Mouse (Mus musculus): ENCODE data around the gene Lgals12. TPM values are rescaled to one million over a fixed set of nuclear protein-coding genes. Genes with fewer than 3 reads are reported as not detected.
A peak's percentile ranks its signal among the peaks of the same experiment; 100 is the strongest.

The Lgals12 gene
- polyA plus RNA-seq, 1 experiment: 93.6 TPM

DNA sequence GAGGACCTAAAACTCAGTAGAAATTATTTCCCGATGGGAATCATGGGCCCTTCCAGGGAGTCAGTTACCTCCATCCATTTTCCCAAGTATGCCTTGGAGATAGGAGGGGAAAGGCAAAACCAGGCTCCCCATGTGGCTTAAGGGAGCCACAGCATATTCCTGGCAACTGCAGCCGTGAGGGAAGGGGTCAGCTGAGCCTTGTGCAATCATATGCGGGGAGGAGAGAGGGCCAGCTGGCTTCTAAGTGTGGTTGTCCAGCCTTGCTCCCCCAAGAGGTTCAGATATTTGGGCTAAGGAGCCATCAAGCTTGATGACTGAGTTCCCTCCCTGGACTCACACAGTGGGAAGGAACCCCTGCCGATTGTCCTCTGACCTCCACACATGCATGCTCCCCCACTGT, 5.4 kb downstream of the Lgals12 start:
- H3K4me3 ChIP-seq (ENCODE audit: insufficient read depth, low read depth, low read length): no peak overlapping the region
- peaks cover 26% of the 10 kb centered on the region for H3K4me1 ChIP-seq (ENCODE audit: control insufficient read depth, insufficient read depth, insufficient read length, low read length)

DNA sequence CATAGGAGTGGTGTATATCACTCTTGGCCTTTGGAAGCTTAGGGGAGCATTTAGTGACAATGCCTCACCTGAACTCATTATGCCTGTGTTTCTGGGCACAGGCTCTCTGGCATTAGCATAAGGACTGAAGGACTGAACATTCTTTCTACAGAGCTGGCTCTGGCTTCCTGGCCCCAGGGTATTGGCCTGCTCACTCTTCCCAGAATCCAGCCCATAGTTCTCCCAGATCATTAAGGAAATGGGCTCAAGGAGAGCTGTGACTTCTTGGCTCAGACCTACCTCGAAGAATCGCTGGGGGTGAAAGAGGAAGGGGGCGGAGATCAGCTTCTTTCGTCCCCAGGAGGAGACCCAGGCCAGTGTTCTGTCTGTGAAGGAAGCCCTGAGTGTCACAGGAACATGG, 8.5 kb downstream of the Lgals12 start:
- H3K4me1 ChIP-seq (ENCODE audit: control insufficient read depth, insufficient read depth, insufficient read length, low read length): peaks cover 20% of the 10 kb centered on the region

More for the DNA sequence above, 5.4 kb downstream of the Lgals12 start:
- peak overlapping the region; percentile 60 for H3K27ac ChIP-seq (replicated peaks; ENCODE audit: low read depth, low read length)

DNA sequence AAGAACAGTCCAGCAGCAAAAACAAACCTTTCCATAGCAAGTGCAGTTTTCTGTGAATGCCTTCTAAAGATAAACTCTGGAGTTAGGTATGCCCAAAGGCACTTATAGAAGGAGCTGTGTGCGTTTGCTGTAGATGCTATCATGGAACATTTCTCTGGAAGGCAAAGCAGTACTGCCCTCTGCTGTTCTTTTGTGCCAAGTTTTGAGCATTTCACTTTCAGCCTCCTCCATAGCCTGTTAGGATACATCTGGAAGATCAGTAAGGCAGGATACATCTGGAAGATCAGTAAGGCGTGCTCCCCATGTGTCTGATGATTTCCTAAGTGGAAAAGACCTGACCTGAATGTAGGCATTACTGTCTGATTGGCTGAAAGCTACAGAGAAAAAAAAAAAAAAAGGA, 11.5 kb downstream of the Lgals12 start:
- peaks cover 14% of the 10 kb centered on the region for H3K4me1 ChIP-seq (ENCODE audit: control insufficient read depth, insufficient read depth, insufficient read length, low read length)
- no peak overlapping the region for H3K27ac ChIP-seq (replicated peaks; ENCODE audit: low read depth, low read length)
- H3K4me3 ChIP-seq (ENCODE audit: insufficient read depth, low read depth, low read length): no peak overlapping the region

More for the DNA sequence above, 8.5 kb downstream of the Lgals12 start:
- peak overlapping the region; percentile 81 for H3K27ac ChIP-seq (replicated peaks; ENCODE audit: low read depth, low read length)
- no peak overlapping the region for H3K4me3 ChIP-seq (ENCODE audit: insufficient read depth, low read depth, low read length)

DNA sequence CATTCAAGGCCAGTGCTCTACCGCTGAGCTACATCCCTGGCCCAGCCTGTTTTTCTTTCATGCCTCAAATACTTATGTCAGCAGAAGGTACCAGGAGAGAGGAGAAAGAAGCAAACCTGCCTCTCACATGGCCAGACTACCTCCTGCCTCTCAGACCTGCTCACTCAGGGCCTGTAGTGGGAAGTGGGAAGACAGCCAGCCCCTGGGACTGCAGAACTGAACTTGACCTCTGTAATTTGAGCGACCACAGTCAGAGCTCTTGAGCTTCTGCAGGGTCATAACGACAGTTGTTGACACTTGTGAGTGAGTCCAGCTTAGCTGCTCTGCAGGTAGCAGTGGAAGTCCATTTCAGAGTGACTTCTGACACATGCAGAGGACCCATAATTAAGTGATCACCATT, 15.0 kb downstream of the Lgals12 start:
- Histone ChIP-seq H3K27ac (replicated peaks; ENCODE audit: low read depth, low read length) (peak overlapping the region; percentile 44; the same call in 1 of the 2 replicates), H3K4me3 (ENCODE audit: insufficient read depth, low read depth, low read length) (no peak overlapping the region), H3K4me1 (ENCODE audit: control insufficient read depth, insufficient read depth, insufficient read length, low read length) (peaks cover 4% of the 10 kb centered on the region; the same call in 1 of the 2 replicates)

DNA sequence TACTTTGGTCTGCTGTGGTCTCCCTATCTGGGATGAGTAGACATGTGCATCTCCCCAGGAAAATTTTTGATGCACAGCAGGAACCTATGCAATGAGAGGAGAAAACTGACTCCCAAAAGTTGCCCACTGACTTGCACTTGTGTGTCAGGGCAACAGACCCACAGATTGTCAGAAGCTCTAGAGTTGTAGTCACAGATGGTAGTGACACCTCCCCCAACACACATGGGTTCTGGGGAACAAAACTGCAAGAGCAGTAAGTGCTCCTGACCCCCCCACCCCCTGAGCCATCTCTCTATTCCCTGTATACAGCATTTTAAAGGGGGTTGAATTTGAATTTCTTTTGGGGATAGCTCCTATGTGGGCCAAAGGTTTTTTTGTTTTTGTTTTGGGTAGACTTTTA, 16.2 kb downstream of the Lgals12 start:
- Histone ChIP-seq H3K4me3 (ENCODE audit: insufficient read depth, low read depth, low read length) (no peak overlapping the region), H3K4me1 (ENCODE audit: control insufficient read depth, insufficient read depth, insufficient read length, low read length) (peaks cover 4% of the 10 kb centered on the region; the same call in 1 of the 2 replicates), H3K27ac (replicated peaks; ENCODE audit: low read depth, low read length) (peak overlapping the region; percentile 31; the same call in 1 of the 2 replicates)

DNA sequence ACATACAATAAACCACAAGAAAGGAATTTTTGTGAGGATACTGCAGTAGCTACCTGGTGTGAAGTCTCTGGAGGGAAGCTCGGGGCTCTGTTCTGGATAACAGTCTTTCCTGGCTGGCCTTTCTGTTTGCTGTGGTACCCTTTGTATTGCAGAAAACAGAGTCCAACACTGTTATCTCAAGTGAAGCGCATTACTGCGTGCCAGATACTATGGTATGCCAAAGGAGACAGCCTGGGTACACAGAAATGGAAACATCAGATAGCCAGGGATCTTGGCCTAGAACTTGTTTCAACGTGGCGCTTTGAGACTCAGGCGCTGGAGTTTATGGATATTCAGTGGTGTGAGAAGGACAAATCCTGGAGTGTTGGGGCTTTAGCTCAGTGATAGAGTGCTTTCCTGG, 21.2 kb downstream of the Lgals12 start:
- no peak overlapping the region for H3K27ac ChIP-seq (replicated peaks; ENCODE audit: low read depth, low read length)

DNA sequence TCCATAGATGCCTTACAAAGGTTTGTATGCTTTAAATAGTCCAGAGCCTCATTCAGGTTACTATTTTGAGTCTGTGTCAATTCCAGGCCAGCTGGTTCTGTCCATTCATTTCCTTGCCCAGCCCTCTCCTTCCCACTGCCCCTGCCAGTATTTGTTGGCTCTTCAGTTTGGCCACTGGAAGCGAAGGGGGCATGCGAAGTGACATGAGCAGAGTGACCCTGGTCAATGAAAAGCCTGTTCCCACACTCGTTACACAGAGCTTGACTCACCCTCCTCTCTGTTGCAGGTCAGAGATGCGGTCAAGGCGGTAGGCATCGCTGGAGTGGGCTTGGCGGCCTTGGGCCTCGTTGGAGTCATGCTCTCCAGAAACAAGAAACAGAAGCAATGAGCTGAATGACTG, 21.7 kb downstream of the Lgals12 start:
- H3K27ac ChIP-seq (replicated peaks; ENCODE audit: low read depth, low read length): no peak overlapping the region
- H3K4me3 ChIP-seq (ENCODE audit: insufficient read depth, low read depth, low read length): no peak overlapping the region
- peaks cover 24% of the 10 kb centered on the region for H3K4me1 ChIP-seq (ENCODE audit: control insufficient read depth, insufficient read depth, insufficient read length, low read length)

More for the DNA sequence above, 21.2 kb downstream of the Lgals12 start:
- Histone ChIP-seq H3K4me3 (ENCODE audit: insufficient read depth, low read depth, low read length) (no peak overlapping the region), H3K4me1 (ENCODE audit: control insufficient read depth, insufficient read depth, insufficient read length, low read length) (peaks cover 20% of the 10 kb centered on the region)

DNA sequence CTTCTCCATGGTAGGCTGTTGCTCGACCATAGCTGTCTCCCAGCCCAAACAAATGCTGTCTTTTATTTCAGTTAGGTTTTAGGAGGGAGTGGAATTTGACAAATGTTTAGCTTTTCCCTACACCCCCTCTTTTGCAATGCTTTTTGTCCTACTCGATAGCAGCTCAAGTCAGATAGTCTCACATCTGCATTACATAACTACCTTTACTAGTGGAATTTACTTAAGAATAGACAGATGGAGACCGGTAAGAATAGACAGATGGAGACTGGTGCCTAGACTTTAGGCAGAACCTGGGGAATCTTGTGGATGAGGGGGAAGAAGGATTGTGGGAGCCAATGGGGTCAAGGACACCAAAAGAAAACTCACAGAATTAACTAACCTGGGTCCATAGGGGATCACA, 23.4 kb downstream of the Lgals12 start:
- H3K4me1 ChIP-seq (ENCODE audit: control insufficient read depth, insufficient read depth, insufficient read length, low read length): peaks cover 28% of the 10 kb centered on the region
- H3K27ac ChIP-seq (replicated peaks; ENCODE audit: low read depth, low read length): peak overlapping the region; percentile 87
- no peak overlapping the region for H3K4me3 ChIP-seq (ENCODE audit: insufficient read depth, low read depth, low read length)

DNA sequence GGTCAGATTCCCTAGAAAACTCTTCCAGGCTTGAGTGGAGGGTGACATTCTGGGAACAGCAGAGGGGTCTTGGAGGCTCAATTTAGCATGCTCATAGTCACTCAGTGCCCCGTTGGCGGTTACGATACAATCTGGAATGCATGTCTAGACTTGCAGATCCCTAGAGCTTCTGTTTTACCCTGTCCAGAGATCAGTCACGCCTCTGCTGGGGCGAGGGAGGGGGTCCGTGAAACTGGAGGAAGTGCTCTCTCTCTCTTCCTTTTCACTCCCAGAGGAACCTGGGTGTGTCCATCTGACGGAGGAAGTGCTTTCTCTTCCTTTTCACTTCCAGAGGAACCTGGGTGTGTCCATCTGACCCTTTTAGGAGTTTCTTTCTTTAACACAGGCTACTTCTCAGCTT, 23.9 kb downstream of the Lgals12 start:
- peak overlapping the region; percentile 1; the same call in 1 of the 2 replicates for H3K4me3 ChIP-seq (ENCODE audit: insufficient read depth, low read depth, low read length)
- H3K27ac ChIP-seq (replicated peaks; ENCODE audit: low read depth, low read length): peak overlapping the region; percentile 87
- H3K4me1 ChIP-seq (ENCODE audit: control insufficient read depth, insufficient read depth, insufficient read length, low read length): peaks cover 28% of the 10 kb centered on the region

DNA sequence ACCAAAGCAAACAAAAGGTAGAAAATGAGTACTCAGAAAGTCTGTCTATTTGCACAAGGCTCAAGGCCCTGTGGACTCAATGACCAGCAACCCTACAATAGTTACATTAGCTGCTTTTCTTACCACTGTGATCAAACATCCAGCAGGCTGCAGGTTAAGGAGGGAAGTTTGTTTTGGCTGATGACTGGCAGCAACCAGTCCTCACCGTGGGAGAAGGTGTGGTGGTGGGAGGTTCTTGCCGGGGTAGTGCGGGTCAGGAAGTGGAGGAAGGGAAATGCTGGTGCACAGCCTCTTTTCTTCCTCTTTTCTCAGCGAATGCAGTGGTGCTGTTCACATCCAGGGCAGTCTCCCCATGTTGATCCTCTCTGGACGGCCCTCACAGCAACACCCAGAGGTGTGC, 26.0 kb downstream of the Lgals12 start:
- Histone ChIP-seq H3K4me1 (ENCODE audit: control insufficient read depth, insufficient read depth, insufficient read length, low read length) (peaks cover 28% of the 10 kb centered on the region), H3K27ac (replicated peaks; ENCODE audit: low read depth, low read length) (peak overlapping the region; percentile 35), H3K4me3 (ENCODE audit: insufficient read depth, low read depth, low read length) (no peak overlapping the region)

DNA sequence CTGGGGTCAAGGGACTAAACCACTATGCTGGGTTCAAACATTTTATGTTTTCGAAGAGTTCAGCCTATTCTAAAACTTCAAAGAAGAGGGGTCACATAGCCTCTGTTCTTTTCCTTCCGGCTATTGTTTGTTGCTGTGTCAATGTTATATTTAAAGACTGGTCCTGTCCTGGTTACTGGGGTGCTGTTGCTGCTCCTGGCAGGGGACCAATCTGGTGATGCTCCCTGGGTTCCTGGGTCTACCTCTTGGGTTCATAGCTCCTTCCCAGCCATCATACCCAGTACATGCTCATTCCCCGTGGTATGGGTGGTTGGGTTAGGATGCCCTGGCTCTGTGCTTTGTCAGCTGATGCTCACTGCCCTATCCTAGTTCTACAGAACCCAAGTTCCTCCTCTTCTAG, 29.3 kb downstream of the Lgals12 start:
- H3K4me3 ChIP-seq (ENCODE audit: insufficient read depth, low read depth, low read length): no peak overlapping the region

DNA sequence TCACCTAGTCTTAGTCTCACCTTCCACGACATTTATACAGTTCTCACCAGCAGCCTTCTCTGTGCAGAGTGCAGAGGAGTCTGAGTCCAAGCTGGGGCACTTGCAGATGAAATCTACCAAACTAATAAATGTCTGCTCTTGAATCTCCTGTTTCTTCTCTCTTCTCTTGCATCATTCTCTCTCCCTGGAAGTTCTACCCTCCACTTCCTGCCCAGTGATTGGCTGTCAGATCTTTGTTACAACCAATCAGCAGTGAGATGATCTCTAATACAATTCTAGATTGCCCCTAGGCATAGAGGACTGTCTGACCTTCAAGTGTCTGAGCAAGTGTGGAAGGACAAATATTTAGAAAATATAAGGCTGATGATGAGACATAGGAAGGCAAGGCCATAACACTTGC, 30.8 kb downstream of the Lgals12 start:
- peaks cover 11% of the 10 kb centered on the region for H3K4me1 ChIP-seq (ENCODE audit: control insufficient read depth, insufficient read depth, insufficient read length, low read length)
- H3K4me3 ChIP-seq (ENCODE audit: insufficient read depth, low read depth, low read length): no peak overlapping the region
- no peak overlapping the region for H3K27ac ChIP-seq (replicated peaks; ENCODE audit: low read depth, low read length)

More for the DNA sequence above, 29.3 kb downstream of the Lgals12 start:
- no peak overlapping the region for H3K27ac ChIP-seq (replicated peaks; ENCODE audit: low read depth, low read length)
- peaks cover 15% of the 10 kb centered on the region for H3K4me1 ChIP-seq (ENCODE audit: control insufficient read depth, insufficient read depth, insufficient read length, low read length)

DNA sequence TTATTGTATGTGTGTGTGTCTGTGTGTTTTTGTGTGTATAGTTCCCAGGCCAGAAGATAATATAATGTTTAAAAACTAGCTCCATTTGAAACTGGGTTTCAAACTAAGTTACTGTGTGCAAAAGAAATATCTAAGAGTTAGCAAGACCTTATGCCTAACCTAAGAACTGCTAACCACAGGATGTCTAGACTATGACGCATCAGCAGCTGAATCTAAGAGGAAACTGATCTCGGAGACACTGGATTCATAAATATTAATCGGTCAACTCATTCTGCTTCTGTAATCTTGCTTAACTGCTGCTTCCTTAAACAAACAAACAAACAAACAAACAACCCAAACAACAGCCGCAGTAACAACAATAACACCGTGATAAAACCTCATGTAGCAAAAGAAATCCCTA, 37.3 kb downstream of the Lgals12 start:
- Histone ChIP-seq H3K4me1 (ENCODE audit: control insufficient read depth, insufficient read depth, insufficient read length, low read length) (peaks cover 21% of the 10 kb centered on the region), H3K4me3 (ENCODE audit: insufficient read depth, low read depth, low read length) (no peak overlapping the region), H3K27ac (replicated peaks; ENCODE audit: low read depth, low read length) (no peak overlapping the region)

DNA sequence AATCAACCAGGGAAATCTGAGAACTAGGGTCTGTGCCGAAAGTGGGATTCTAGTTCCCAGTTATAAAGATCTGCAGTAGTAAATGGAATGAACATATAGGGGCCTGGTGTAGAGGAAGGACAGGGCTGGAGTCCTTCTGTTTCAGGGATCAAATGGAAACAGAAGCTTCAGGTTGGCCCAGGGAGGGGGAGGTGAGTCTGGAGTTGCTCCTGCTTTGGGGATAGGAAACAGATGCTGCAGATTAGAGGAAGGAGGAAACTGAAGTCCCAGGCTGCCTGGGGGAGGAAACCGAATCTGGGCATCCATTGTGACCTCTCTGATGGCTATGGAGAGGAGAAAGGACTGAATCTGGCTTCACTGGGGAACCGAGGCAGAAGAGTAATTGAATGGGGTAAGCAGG, 38.6 kb downstream of the Lgals12 start:
- 0 out of 2 replicates have a peak overlapping the region, but pooled peaks have one; percentile 27 for H3K27ac ChIP-seq (replicated peaks; ENCODE audit: low read depth, low read length)

DNA sequence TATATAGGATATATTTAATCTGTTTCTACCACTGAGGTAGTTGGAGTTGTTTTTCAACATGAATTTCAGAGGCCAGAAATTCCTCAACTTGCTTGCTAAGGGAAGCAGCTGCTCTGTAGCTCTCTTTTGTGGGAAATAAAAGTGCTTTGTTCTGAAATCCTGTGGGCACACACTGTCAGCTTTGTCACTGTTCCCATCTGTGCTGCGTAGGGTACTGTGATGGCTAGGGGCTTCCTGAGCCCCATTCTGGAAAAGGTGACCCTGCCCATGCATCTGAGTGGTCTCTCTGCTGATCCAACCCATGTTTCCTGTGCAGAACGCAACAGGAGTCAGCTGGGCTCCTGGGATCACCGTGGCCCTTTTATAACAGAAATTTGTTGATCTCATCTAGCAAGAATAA, 40.2 kb downstream of the Lgals12 start:
- H3K4me1 ChIP-seq (ENCODE audit: control insufficient read depth, insufficient read depth, insufficient read length, low read length): peaks cover 33% of the 10 kb centered on the region
- H3K27ac ChIP-seq (replicated peaks; ENCODE audit: low read depth, low read length): no peak overlapping the region
- no peak overlapping the region for H3K4me3 ChIP-seq (ENCODE audit: insufficient read depth, low read depth, low read length)

More for the DNA sequence above, 38.6 kb downstream of the Lgals12 start:
- H3K4me3 ChIP-seq (ENCODE audit: insufficient read depth, low read depth, low read length): no peak overlapping the region
- peaks cover 23% of the 10 kb centered on the region for H3K4me1 ChIP-seq (ENCODE audit: control insufficient read depth, insufficient read depth, insufficient read length, low read length)

DNA sequence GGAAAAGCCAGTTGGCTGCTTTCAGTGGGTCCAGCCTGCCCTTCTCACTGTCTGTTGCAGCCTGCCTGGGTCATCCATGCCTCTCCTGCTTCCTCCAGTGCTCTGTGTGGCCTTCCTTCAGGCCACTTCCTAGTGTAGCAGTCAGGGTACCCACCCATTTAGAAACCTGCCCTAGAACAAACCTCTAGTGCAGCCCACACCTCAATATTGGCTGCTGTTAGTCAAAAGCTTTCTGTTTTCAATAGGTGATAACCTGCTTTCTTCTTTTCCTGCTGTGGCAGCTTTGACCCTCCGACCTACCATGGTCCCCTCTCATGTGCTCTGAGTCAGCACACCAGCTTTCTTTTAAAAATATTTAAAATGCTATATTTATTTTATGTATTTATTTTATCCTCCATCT, 42.5 kb downstream of the Lgals12 start:
- H3K4me3 ChIP-seq (ENCODE audit: insufficient read depth, low read depth, low read length): no peak overlapping the region
- H3K4me1 ChIP-seq (ENCODE audit: control insufficient read depth, insufficient read depth, insufficient read length, low read length): peaks cover 37% of the 10 kb centered on the region
- peak overlapping the region; percentile 3; the same call in 1 of the 2 replicates for H3K27ac ChIP-seq (replicated peaks; ENCODE audit: low read depth, low read length)

All from brown adipose tissue, adult 24 weeks (tissue).